Mouse (Mus musculus): ENCODE data around the gene Aifm3.
"Not testable (repeated sequence)": the region's sequence is repeated elsewhere in the genome, so short reads cannot be mapped to it uniquely, and the experiment has no call there.

Aifm3 gene

DNA sequence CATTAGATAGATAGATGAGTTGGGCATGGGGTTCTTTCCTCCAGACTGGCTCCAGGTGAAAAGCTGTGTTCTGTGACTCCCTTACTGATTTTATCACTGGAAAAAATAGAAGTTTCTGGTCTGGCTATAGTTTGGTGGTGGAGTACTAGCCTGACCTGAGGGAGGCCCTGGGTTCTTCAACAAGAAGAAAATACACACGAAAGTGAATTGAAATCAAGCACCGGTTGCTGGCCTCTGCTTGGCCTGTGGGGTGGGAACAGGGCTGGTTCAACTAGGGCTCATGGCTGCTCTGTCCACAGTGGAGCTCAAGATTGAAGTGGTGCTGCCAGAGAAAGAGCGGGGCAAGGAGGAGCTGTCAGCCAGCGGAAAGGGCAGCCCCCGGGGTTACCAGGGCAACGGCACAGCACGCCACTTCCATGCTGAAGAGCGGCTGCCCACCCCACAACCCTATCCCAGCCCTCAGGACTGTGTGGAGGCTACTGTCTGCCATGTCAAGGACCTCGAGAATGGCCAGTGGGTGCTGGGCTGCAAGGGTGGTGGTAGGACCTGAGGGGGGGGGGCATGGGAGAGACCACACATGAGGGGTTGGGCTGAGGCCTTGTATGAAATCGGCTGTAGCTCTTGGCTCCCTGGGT is 10.0 kb downstream of the Aifm3 start:
- DNase-seq (ENCODE audit: low spot score), result no peak

DNA sequence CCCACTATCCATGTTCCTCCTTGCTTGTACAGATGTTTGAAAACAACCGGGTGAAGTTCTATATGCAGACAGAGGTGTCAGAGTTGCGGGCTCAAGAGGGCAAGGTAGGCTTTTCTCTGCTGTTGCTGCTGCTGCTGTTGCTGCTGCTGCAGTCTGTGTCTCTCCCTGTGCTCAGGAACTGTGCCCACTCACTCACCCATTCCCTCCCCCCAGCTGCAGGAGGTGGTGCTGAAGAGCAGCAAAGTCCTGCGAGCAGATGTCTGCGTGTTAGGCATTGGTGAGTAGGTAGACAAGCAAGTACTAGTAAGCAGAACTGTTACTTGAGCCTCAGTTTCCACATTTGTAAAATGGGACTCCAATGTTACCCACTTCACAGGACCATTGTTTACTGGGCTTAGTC is 13.3 kb downstream of the Aifm3 start:
- DNase-seq (ENCODE audit: low spot score), result no peak

DNA sequence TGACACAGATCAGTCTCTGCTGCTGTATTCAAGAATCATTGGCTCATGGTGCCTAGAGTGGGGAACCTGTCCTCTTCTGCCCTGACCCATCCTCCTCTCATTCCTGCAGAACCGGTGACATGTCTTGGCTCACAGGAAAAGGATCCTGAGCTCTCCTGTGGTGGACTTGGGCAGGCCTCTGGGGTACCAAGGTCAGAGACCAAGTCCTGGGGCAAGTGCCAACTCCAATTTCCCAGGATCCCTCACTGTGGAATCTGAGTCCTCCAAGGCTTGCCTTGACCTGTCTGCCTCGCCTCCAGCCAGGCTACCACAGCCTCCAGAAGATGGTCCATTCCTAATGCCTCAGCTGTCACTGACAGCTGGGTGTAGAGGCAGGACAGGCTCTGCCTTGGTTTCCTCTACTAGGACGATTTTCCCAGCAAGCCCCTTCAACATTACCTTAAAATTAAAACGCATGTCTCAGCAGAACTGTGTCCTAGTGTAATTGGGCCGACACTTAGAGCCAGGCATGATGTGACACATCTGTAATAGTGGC is 17.7 kb downstream of the Aifm3 start:
- no peak for DNase-seq (ENCODE audit: low spot score)

DNA sequence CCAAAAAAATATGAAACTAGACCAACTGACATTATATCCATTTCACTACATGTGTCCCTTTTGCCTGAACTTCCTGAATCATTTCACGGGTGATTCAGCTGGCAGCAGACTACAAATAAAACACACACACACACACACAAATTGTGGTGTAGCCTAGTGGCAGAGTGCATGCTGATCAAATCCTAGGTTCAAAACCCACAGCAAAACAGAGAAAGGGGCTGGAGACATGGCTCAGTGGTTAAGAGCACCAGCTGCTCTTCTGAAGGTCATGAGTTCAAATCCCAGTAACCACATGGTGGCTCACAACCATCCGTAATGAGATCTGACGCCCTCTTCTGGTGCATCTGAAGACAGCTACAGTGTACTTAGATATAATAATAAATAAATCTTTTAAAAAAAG is 18.6 kb downstream of the Aifm3 start:
- not testable (repeated sequence) for DNase-seq (ENCODE audit: low spot score)

DNA sequence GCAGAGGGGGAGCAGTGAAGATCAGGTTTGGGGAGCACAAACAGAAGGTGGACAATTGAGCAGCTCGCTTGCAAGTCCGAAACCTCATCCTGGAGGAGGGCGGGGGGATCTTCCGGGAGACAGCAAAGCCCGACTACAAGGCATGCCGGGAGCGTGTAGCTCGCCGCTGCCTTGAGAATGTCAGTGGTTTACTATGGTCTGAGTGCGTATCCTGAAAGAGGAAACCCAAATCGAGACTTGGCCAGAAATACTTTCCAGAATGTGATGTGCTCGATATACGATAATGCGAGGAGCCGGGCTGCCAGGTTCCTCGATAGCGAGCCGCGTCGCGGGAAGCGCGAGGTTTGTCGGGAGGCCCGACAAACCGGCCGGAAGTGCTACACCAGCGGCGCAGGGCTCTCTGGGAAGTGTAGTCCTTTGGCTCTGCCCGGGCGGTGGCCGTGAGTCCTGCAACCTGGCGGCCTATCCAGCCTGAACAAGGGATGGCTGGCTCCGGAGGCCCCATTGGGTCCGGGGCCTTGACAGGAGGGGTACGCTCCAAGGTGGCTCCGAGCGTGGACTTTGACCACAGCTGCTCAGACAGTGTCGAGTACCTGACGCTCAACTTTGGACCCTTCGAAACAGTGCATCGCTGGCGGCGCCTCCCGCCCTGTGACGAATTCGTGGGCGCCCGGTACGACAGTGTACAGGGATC is 19.3 kb downstream of the Aifm3 start, which contains the start of gene Lztr1:
TSS of gene Lztr1 (plus strand) at position 143 of the 694 bp plus-strand sequence.
- peak; percentile 47 for DNase-seq (ENCODE audit: low spot score)

DNA sequence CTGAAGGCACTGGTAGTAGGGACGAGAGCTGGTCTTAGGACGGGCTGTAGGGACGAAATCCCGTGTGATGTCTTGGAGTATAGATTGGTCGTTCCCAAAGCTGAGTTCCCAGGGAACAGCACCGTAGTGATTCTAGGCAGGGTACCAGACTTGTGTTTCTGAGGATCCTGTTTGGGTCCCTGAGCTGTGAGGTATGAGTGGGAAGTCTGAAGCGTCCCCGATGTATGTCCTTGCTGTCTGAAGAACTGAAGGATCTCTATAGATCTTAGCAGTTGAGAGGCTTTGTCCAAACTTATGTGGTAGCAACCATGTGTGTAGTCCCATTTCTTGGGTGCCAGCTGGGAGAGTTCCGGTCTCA is 19.8 kb downstream of the Aifm3 start:
- no peak for DNase-seq (ENCODE audit: low spot score)

DNA sequence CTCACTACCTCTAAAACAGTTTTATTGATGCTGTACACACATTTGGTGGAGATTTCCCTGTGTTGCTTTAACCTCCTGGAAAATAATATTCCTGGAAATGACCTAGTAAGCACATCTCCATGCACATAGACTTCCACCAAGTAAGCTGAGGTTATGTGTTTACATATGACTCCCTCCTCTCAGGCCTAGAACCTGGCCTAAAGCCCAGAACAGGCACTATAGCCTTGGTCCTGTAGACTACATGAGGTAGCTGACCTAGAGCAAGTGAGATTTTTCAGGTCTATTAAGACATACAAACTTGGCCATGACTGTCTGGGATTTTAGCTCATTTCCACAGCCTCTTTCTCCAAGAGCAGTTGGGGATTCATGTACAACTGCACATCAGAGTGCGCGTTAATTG is 20.7 kb downstream of the Aifm3 start:
- no peak for DNase-seq (ENCODE audit: low spot score)

DNA sequence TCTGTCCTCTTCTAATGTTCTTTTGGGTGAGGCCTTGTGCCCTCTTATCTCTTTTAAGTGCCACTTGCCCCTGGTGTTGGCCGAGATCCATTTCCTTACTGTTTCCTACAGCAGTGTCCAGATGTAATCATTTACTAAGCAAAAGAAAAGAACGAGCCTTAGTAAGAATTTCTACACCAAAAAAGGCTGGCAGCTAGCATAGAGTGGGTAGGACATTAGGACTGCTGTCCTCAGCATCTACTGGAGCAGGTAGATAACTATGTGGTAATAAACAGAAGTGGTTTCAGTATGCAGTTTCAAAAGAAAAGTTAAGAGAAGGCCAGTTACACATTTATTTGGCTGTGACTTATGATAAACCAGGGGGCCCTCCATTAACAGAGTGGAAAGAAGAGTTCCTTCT is 21.3 kb downstream of the Aifm3 start:
- no peak for DNase-seq (ENCODE audit: low spot score)

DNA sequence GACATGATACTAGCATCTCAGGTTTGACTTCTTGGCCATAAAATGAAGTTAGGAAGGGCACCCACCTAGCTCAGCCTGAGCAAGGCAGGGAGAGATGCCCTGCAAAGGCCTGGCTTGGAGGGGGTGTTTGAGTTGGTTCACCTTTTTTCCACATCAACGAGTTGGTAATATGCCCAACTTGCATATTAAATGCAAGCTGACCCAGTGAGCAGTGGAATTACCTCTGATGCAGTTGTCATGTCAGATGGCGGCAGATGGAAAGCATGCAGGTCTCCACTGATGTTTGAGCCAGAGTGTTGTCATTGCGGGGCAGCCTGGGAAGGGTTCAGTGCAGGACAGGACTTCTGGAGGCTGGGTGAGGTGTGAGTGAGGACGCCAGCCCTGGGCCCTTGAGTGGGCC is 22.0 kb downstream of the Aifm3 start:
- no peak for DNase-seq (ENCODE audit: low spot score)

DNA sequence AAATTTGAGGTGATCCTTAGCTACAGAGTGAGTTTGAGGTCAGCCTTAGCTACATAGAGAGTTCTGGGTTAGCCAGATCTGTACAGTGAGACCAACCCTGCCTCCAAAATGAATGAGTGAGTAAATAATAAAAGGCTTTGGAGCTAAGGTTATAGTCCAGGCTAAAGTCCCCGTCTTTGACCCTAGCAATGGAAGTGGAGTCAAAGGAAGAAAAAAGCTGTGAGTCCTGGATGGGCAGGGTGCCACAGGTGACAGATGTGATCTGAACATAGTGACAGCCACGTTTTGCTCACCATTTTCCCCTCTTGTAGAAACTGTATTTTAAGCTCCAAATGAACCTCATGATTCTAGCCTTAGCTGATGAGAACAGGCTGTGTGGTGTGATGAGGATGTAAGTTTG is 29.5 kb downstream of the Aifm3 start:
- no peak for DNase-seq (ENCODE audit: low spot score)

DNA sequence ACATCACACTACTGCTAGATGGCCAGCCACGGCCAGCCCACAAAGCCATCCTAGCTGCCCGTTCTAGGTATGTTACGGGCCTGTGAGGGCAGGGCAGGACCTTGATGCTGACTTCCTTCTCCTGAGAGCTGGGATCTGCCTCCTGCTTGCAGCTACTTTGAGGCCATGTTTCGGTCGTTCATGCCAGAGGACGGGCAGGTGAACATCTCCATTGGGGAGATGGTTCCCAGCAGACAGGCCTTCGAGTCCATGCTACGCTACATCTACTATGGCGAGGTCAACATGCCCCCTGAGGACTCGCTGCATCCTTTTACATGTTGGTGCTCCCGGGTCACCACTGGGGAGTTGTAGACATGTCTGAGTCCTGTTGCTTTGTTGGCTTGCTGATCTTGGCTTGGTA is 34.7 kb downstream of the Aifm3 start:
- DNase-seq (ENCODE audit: low spot score), result no peak

DNA sequence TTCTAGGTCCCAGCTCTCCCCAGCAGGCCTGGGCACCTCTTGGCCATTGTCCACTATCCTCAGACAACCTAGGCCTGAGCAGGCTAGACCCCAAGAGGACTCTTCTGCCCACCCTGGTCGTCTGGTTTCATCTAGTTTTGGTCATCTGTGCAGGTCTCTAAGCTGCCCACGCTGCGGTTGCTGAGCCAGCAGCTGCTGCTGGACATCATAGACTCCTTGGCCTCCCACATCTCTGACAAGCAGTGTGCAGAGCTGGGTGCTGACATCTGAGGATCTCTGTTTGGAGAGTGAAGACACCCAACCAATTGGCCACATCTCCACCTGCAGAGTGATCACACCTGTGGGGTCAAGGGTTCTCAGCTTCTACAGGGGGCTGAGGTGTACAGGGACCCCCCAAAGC is 36.1 kb downstream of the Aifm3 start:
- DNase-seq (ENCODE audit: low spot score), result no peak

DNA sequence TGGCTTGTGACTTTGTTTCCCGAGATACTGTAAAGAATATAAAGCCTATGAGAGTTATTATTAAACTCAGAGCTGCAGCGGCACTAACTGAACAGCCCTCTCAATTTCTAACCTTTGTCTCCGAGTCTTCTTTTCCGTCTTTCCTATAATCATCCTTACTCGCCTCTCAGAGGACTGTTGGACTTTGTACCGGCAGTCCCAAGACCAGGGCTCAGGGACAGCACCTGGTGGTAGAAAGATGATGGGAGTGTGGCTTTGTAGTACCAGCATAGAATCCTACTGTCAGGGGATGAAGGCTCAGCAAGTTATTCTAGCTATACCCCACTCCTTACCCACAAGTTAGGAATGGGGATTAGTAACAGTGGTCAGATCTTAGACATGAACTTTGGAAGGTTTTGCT is 36.8 kb downstream of the Aifm3 start:
- no peak for DNase-seq (ENCODE audit: low spot score)

DNA sequence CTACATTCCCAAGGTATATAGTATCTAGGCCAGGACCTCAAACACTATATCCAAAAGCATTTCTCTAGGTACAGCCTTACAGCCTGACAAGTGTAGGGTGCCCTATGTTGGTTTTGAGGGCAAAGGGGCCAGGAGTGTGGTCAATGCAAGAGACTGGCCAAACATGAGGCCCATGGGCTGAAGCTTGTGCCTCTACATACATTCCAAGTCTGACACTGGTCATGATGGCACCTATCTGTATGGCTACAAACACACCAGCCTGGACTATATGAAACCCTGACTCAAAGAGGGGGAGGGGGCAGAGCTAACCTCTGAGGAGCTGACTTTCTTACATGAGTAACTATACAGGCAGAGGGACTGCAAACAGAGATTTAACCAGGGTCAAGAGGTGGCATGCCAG is 38.2 kb downstream of the Aifm3 start:
- no peak for DNase-seq (ENCODE audit: low spot score)

DNA sequence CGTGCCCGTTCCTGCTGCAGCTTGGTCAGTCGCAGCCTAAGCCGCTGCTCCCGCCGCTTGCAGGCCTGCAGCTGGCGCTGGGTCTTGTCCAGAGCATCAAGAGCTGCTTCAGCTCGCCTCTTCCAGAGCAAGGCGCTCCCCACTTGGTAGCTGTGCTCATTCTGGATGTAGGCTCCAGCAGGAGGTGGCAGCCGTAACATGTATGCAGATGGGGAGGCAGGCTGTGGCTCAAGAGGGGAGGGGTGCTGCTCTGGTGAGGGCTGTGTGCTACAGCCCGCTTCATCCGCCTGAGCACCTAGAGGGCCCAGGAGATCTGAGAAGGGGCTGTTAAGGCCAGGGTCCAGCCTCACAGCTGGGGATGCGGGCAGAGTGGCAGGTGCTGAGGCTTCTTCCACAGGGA is 38.9 kb downstream of the Aifm3 start:
- DNase-seq (ENCODE audit: low spot score), result no peak

DNA sequence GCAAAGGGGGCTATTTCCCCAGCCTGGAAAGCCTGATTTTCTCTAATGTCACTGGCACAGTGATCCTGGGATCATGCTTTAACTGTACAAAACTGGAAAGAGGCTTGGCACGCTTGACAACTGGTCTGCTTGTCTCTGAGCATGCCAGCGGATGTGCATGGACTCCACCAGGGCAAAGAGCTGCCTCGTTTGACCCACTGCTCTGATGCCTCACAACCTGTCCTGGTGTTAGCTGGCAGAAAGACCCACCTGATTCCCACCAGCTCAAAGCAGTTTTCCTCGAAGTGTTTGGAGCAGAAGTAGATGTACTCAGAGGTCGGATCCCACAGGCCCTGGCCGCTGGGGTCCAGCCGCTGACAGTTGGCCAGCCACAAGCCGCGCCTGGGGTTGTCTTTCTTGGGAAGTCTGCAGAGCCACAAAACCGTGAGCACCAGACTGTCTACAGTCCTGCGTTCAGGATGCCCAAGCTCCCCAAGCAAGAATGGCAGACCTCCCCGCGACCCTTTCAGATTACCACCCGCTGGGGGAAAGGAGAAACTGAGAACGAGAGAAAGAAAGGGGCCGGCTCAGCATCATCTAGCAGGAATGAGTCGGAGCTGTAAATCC is 40.7 kb downstream of the Aifm3 start:
- DNase-seq (ENCODE audit: low spot score), result no peak

DNA sequence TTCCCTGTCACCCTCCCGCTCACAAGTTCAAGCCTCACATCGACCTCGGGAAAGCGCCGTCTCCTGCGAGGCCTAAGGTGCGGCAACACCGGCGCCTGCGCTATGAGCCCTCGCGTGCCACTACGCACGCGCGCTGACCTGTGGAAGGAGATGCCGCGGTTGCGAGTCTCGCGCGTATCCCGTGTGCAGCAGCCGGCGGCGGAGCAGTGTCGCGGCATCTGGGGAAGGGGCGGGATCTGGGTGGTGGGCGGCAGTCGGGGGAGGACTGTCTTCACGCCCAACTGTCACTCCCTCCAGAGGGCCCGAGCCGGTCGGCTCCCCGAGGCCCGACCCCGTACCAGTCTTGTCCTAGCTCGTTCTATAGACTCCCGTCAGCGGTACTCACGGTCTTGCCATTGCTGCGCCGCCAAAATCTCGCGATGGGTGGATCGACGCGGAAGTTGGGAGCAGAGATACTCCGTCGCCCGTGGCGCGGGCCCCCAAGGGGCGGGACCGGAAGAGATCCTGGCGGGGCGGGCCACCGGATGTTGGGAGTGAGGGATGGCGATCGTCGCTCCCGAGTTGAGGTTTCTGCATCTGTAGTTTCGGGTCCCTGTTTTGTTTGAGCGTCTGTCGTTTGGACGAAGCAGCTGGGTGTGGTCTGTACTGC is 41.4 kb downstream of the Aifm3 start, which contains the start of gene Thap7:
TSS of gene Thap7 (minus strand) at position 497 of the 649 bp plus-strand sequence.
- peak; percentile 89 for DNase-seq (ENCODE audit: low spot score)

DNA sequence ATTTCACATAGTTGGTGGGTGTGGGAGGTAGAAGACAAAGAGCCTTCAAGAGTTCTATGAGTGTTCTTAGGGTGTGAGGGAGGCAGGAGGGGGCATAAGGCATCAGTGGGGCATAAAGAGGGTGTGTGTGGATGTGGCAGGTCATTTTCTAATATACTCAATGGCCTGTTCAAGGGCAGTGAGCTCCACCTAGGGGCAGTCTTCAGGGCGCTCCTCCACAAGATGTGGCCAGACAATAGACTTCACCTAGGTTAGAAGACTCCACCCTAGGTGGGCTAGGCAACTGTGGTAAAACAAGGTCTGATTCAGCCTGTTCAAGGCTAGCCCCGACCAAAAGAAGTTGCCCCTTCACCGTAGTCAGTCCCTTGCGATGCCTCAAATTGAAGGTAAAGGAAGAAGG is 42.9 kb downstream of the Aifm3 start:
- no peak for DNase-seq (ENCODE audit: low spot score)

DNA sequence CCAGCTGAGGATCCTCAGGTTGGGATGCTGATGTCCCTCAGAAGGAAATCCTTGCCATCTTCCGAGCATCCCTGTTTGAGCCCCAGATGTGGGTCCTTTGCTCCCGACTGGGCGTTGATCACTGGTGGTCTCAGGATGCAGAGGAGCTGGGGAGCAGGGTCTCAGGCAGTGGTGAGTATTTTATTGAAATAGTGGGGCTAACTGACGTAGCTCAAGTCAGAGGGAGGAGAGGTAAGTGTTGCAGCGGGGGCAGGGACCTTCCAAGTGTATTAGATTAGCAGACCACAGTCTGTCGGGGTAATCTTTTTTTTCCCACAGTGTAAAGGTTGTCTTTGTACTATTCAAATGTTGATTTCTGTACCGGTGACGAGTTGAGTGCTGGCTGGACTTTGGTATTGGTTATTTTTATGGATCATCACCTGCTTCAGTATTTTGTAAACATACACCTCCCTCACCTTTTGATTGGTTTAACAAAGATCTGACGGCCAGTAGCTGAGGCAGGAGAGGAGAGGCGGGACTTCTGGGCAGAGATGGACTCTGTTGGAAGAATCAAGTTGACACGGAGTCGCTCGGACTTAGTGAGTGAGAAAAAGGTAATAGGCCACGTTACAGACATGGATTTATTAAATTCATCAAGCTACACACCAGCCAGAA is 43.4 kb downstream of the Aifm3 start:
- DNase-seq (ENCODE audit: low spot score), result no peak

DNA sequence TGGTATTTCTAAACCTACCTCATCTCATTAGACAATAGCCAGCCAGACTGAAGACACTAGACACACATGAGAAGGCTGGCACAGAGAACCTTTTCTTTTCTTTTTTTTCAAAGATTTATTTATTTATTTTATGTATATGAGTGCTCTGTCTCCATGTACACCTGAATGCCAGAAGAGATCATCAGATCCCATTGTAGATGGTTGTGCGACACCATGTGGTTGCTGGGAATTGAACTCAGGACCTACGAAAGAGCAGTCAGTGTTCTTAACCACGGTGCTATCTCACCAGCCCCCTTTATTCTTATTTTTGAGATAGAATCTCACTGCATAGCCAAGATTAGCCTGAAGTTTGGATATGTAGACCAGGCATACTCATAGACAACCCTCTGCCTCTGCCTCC is 47.2 kb downstream of the Aifm3 start:
- DNase-seq (ENCODE audit: low spot score), result no peak

DNA sequence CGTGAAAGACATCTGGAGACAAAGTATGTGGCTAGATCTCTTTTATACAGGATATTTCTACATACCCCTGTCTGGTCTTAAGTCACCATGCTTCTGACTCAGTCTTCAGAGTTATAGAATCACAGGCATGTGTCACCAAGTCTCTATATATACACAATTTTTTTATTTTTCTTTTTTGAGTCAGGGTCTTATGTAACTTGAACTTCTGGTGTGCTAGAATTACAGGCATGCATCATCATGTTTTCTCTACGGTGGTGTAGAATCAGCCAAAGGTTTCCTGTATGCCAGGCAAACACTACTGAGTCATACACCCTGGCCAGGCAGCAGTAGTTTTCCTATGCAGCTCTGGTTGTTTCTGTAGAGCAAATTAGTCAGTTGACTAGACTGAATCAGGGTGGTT is 53.2 kb downstream of the Aifm3 start:
- no peak for DNase-seq (ENCODE audit: low spot score)

DNA sequence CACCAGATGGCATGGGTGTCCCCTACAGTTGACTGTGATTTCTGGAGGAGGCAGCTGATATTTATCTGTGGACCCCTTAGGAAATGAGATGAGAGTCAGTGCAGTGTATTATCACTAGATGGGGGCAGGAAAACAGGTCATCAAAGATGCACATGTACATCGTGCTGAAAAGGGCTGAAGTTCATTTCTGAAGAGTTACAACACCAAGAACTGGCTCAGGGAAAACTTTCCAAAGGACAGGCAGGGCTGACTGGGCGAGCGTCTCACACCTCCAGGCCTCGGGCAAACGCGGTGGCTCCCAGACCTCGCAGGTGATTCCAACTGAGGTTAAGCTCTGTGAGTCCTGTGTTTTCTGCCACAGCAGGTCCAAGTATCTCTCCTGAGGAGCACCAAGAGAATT is 63.4 kb downstream of the Aifm3 start:
- no peak for DNase-seq (ENCODE audit: low spot score)
